Mouse (Mus musculus) cerebellum, postnatal 25 days (tissue): ENCODE data around the gene Kirrel2.

ENCODE experiments used
- DNase-seq, 2 experiments: peaks; one replicate each; pipeline ENCODE4 v3.0.0; 2021; ENCODE audit warnings: mixed read lengths in 2 of 2

The Kirrel2 gene

DNA sequence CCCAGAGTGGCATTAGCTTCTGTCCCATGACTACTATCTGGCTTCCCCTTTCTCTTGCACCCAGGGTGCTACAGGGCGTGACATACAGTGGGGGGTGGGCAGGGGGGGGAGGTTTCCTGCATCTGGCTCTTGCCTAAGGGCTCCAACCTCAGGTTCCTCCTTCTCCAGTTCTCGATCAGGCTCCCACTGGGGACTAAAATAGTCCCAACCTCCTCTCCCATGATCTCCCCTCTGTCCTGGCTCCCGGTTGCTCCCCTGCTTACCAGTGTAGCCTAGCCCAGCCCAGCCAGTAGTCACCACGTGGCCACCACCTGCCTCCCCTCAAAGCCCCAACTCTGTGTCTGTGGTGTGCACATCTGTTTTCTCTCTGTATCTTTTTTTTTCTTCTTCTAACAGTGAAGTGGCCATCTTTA lies 44.7 kb downstream of the Kirrel2 start:
- no peak for DNase-seq

DNA sequence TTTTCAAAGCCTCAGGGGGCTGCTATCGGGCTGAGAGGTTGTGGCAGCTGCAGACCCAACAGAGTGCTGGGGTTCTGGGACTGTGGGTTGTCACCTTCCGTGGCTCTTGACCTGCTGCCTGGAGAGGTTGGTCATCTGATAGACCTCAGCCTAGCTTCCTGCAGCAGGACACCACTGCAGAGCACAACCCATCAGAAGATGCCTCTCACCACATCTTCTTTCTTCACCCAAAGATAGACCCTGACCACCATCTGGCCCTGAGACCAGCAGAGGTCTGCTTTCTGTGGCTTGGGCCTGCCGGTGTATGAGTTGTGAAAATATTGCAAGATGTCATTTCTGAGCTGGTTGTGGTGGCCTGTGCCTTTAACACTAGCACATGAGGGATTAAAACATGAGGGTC lies 46.5 kb downstream of the Kirrel2 start:
- no peak for DNase-seq

DNA sequence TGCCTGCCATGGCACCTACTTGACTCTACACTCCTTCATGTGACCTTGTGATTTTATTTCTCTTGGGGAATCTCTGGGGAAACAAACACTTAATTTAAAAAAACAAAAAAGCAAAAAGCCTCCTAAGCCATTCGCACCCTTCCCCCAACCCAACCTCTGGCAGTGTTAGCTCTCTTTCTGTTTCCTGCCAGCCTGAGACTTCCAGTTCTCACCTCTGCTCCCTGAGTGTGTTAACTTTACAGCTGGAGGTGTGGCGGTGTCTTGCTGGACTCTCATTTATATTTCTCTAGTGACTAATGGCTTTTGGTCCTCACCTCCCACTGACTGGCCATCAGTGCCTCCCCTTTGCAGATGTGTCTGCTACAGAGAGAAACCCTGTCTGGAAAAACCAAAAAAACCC lies 47.7 kb downstream of the Kirrel2 start:
- no peak for DNase-seq

- DNase-seq, result no peak
Observed at GRCm38 (mm10) chr7:30408639-30409038, 48.9 kb downstream of the Kirrel2 start.

DNA sequence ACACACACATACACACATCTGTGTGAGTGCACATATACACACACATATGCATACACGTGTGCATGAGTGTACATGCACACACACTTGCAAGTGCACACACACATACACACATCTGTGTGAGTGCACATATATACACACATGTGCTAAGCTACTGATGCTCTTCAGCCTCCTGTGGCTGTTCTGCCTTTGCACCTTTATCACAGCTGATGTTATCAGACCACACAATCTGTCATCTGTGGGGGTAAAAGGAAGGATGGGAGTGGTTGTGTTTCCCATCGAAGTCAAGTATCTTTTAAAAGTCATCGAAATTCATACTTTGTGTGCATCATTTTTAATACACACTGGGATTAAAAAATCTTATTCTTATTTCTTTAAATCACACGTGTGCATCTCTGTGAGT lies 55.1 kb downstream of the Kirrel2 start:
- no peak for DNase-seq

- no peak for DNase-seq
Observed at GRCm38 (mm10) chr7:30399671-30400070, 57.8 kb downstream of the Kirrel2 start.
